Mouse (Mus musculus): ENCODE measurements around the gene Btd. TPM values are rescaled to one million over a fixed set of nuclear protein-coding genes. Genes with fewer than 3 reads are reported as not detected.

The Btd gene
- total RNA-seq, 1 experiment from 2014 or later, result 70.8 TPM

DNA sequence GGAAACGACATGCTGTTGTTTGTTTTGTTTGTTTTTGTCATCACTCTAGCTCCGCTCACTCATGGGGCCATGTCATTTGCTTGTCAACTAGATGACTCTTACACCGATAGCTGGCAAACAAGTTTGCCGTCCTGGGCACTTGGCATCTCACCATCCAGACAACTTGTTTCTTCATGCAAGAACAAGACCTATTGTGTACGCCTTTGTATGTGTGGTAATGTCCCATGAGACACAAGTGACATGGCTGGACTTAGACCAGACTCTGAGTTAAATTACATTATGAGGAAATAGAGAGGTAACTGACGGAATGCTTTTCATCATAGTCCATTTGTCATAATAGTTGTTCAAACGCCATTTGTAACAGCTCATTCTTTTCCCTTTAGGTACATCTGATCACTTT is 5.1 kb downstream of the Btd start:
- DNase-seq, result no peak

DNA sequence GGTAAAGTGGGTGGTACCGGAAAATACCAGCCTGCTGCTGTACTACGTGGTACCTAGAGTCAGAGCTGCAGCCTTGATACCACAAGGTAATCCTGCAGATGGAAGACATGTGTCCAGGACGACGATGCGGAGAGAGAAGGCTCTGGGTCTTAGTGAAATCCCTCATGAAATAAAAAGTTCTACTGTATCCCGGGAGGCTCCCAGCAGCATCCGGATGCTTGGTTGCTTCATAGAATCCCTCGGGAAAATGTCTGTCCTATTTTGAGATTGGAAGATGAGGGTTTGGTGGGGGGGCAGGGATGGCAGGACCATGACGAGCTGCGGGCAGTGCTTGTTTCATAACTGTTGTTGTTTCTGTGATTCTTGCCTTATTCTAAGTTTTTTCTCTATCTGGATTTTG is 7.2 kb downstream of the Btd start:
- DNase-seq, result no peak

DNA sequence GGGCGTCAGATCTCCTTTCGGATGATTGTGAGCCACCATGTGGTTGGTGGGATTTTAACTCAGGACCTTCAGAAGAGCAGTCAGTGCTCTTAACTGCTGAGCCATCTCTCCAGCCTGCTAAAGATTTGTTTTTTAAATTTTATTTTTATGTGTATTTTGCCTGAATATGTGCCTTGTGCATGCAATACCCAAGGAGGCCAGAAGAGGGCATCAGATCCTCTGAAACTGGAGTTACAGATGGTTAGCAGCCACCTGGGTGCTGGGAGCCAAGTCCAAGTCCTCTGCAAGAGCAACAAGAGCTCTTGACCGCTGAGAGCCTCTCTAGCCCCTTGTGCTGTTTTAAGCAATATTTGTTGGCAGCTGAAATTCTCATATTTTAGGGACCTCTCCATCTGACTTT is 9.5 kb downstream of the Btd start:
- DNase-seq, result no peak

DNA sequence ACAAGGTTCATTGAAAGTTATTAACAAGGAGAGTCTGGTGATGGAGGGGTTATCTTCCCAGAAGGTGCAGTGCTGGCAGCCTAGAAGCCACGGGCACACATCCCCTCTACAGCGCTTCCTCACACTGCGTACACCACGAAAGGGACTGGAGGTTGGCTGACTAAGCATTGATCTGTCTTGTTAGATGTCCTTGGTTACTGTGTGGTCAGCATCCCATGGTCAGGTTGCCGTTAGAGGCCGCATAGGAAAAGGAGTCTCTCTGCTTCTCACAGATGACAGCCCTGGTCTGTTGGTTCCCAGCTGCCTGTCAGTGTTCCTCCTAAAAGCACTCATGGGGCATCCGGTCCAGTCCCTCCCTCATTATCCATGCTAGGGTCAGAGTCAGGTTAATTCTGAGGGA is 10.4 kb downstream of the Btd start:
- DNase-seq, result no peak

DNA sequence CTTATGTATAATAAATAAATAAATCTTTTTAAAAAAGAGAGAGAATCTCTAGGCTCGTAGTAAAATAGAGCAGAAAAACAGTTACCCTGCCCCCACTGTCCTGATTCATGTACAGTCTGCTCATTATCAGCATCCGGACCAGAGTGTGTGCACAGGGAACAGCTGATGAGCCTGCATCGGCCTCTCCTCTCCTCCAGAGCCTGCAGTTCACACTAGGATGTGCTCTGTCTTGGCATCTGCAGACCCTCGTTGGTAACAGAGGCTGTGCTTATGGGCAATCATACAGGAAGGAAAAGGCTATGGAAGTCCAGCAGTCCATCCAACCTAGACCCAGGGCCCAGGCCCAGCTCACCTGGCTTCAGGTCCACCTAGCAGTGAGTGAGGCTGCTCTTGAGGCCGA is 11.3 kb downstream of the Btd start:
- DNase-seq, result no peak

DNA sequence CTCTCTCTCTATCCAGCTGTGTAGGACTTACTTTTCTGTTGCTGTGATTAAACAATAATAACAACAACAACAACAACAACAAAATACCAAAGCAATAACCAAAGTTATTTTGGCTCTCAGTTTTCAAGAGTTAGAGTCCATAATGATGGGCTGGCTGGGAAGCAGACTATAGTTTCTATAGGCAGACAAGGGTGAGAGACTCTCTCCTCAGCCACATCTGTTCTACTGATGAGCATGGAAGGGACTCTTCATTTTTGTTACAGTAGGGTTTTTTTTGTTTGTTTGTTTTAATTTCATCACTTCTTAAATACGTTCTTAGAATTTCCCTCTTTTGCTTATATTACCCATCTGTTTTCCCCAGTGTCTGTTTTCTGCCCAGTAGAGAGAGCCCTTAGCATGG is 11.8 kb downstream of the Btd start:
- no peak for DNase-seq

DNA sequence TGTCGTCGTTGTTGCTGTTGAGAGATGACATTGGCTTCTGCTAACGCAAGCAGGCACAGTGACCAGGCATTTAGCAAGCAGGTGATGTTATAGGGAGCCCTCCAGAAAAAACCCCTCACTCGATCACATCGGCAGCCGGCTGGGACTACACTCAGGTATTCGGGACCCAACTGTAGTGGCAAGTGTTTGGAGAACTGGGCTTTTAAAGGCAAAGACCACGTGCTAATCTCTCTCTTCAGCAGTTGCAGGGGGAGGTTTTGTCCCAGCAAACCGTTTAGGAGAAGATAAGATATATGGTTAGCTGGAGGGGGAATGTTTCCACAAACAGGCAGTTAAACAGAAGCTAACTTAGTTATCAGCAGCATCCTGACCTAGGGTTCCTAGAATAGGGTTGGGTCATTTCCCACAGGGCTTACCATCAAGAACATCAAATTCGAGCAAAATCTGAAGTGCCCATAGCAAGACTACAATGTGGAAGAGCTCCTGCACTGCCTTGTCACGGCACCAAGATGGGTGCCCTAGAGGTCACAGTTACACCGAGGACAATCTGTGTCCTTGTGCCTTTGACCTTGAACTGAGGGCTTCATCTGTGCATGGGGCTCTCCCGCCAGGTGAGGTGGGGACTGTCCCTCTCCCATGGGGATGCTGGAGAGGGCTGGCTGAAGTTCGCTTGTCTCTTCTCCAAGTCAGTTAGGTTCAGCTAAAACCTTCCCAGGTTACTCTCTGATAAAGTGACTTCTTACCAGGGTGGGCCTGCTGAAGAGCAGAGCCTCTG is 12.5 kb downstream of the Btd start:
- no peak for DNase-seq

DNA sequence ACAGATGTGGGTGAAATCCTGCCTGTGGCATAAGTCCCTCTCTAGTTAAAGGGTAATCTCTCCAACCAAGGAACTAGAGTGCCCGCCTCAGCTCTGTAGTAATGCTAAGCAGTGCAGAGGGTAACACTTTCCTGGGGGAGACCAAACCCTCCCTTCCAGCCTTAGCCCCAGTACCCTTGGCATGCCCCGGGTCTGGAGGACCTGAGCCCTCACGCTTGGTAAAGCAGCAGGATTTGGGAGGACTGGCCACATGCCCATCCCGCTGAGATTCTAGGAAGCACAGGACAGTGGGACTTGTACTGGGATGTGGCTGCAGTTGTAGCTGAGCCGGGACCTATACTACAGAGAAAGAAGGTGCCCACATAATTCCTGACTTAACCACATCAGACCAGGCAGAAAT is 14.0 kb downstream of the Btd start:
- no peak for DNase-seq

DNA sequence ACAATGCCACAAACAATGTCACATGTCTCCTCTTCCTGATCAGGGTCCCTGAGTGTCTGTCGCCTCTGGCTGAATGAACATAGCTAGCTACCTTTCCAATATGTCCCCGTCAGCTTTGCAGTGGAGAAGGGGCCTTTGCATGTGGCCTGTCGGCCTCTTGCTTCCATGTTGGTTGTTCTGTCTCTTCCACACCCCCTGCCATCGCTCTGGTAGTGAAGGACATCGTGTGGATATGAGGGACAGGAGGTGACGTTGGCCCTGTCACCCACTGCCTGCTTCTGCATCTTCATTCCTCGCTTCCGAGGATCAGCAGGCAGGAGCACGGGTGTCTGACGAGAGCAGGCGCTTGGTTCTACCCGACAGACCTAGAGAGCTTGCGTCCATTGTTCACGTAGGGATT is 14.6 kb downstream of the Btd start:
- DNase-seq, result no peak

DNA sequence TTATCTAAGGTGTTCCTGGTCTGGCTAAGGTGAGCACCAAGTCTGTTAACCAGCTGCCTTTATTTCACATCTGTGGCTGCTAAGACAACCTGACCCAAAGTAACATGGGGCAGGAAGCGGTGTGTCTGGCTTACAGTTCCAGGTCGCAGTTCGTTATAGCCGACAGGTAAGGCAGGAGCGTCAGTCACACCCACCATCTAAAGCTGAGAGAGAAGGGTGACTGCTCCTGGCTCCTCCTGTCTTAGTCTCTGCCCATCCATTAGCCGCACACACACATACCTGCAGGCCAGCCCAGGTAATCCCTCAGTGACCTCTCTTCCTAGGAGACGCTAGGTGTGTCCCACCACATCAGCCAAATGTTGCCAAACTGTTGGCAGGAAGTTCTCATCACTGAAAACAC is 15.6 kb downstream of the Btd start:
- DNase-seq, result no peak

DNA sequence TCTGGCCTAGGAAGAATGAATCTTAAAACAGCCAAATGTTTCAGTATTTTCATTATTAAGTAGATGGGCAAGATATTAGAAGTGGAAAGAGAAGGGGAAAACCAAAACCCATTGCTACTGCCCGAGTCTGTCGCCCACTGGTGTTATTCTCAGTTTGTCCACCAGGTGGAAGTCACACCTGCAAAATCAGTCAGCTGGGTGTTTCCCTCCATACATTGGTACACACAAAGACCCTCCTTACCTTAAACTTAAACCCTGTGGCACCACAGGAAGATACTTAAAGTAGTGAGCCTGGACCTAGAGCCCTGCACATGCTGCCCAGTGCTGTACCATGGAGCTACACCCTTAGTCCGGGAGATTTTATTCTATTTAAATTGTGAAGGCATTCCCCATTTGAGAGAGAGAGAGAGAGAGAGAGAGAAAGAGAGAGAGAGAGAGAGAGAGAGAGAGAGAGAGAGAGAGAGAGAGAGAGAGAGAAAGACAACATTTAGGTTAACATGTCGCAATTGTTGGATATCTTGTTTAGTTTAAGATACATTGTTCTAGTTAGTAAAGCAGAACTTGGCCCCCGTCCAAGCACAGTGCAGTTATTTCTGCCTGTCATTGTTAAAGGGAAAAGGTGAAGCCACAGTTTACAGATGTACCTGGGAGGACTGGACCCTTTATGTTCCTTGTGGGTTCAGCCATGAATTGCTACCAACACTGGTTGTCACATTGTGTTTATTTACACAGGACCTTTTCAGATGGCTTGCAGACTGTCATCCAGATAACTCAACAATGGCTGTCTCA is 16.2 kb downstream of the Btd start:
- DNase-seq, result peak; percentile 60

DNA sequence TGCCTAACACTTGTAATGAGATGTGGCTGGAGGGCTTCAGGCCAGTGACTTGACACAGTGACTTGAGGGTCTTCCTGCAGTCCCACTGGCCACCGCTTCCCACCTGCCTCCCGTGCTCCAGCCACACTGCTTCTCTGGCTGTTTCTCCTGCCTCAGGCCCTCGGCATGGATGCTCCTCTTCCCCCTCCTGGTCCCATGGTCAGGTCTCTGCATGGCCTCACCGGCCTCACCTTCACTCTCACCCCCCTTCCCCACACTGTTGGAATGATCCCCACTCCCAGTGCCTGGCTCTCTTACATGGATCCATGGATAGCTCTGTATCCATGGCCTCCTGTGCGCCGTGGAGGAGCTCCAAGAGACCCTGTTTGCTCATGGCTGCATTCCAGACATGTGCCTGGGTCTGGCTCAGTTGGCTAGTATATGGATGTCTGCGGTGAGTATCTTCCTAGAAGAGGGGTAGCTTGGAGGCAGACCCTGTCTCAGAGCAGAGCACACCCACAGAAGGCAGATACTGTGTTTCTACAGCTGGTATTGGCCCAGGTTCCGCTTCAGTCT is 17.4 kb downstream of the Btd start:
- DNase-seq, result no peak

DNA sequence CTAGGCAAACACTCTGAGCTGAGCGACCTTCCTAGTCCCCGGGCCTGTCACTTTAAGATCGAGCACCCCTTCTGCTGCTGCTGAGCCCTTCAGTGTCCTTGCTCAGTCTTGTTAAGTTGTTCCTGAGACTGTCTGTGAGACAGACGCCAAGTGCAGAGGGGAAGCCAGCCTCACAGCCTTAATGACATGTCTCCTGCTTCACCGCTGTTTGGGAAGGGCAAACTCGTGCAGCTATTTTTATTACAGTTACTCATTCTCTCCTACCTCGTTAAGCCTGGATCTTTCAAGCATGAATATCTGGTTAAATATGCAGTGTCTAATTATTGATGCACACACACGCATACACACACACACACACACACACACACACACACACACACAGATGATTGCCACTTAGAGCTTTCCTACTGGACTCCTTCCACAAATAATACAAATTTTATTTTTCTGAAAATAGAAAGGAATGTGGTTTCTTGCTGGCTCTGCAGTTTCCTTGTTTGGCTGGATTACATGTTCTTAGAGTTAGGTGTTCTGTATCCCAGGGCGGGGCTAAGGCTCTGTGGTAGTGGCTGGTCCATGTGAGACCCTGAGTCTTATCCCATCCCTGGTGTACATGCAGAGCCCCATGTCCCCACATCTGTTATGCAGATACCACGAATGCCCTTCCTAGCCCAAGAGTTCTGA is 18.8 kb downstream of the Btd start:
- DNase-seq, result peak; percentile 38

DNA sequence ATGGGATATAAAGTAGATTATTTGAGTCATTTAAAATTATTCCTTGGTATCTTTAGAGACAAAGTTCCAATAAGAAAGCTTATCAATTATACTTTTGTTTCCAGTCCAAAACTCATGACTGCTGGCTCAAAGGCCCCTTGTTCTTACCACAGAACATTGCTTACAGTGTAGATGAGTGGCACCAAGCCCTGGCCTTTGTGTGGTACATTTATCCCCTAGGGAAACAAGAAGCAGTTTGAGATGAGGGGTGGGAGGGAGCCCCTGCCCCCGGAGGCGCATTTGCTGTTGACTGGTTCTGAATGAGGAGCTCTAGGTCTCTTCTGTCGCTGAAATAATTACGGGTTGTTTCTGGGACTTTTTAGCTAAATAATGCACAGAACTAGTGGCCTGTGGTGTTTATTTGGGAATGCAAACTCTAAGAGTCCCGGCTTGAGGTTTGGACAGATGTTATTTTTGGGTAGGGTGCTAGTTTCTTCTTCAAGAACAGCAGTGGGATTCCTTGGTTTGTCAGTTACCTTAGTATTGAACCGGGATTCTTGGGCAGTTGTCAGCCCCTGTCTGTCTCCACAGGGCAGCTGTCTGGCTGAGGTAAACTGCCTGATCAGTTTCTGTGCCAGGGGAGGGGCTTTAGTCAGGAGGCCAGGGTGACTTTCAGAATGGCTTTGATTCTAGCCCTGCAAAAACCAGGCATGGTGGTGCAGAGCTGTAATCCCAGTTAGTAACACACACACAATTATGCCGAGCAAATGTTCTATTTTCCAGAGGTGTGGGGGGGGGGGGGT is 19.7 kb downstream of the Btd start:
- DNase-seq, result no peak

DNA sequence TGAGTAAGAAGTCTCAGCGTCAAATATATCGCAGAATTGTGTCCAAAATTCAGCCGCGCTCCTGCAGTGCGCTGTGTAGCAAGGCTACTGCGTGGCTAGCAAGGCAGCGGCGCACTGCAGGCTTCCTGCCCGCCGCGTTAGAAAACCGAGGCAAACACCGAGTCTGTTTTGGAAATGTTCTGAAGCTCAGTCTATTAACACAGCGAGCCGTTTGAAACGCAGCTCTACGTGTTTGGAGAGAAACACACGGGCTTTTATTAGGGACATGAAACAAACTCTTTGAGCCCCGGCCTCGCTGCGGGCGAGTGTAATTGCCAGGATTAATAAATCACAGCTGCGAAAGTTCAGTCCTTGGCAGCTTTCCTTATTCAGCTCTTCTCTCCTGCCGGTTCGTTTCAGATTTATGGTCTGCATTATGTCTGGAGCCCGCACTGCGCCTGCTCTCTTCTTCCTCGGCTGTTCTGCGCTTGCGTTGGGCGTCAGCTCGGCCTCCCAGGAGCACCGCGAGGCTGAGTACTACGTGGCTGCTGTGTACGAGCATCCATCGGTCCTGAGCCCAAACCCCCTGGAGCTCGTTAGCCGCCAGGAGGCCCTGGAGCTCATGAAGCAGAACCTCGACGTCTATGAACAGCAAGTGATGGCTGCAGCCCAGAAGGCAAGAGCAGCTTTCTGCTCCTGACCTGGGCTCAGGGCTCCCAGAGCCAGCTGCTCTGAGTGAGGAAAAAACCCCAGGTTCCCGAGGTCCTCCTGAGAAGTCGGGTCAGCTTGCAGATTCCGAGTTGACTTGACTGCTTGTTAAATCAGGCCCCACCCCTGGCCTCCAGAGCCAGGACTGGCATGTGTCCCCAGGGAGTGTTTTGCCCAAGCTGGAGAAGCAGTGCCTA is 21.1 kb downstream of the Btd start:
- DNase-seq, result peak; percentile 81

DNA sequence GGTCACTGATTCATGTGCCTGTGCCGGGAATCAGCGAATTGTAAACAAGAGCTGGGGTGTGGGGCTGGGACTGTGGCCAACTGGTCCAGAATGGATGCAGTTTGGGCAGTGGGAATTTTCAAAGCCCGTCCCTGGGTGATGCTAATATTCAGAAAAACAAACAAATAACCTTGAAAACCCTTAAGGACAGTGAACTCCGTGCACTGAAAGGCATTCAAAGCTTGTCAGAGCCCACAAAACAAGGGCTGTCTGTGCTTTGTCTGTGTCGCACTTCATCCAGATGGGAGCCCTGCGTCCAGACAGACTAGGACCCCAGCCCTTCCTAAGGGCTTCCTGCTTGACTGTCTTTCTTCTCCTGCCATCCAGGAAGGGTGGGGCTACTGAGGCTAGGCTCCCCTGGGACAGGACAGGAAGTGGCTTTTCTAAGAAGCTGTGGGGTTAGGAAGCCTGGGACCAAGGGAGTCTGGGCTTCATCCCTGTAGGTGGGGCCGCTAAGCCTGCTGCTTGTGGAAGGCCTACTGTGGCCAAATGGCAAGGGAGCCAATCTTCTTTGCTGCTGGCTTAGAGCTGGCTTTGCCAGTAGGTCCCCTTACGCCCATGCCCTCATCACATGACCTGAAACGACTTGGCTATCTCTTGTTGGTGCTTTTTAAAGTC is 21.9 kb downstream of the Btd start:
- DNase-seq, result peak; percentile 78

DNA sequence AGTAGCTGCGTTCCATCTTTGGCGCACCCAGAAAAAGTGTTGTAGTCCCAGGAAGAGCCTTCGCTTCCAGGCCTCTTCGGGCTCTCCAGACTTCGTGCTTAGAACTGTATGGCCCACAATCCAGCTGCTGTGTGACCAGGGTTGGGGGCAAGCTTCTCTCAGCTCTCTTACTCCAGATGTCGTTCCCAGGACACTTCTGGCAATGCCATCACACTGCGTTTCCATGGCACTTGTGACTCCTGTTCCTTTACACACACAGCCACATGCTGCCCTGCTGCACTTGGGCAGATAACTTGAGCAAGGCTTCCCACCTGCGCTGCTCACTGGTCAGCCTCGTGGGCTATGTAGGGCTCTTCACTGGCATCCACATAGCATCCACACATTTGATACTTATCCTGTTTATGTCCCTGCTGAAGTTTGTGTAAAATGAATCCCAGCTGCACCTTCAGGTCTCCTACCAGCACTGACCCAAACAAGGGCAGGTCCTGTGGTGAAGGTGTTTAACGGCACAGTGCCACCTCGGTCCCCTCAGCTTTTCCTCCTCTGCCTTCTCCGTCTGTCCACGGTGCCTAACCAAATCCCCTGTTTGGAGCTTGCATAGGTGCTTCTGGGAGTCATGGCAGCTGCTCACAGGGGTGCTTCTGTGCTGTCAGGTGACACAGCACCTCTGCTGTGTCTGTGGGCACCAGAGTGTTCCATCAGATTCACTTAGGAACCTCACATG is 22.7 kb downstream of the Btd start:
- no peak for DNase-seq

DNA sequence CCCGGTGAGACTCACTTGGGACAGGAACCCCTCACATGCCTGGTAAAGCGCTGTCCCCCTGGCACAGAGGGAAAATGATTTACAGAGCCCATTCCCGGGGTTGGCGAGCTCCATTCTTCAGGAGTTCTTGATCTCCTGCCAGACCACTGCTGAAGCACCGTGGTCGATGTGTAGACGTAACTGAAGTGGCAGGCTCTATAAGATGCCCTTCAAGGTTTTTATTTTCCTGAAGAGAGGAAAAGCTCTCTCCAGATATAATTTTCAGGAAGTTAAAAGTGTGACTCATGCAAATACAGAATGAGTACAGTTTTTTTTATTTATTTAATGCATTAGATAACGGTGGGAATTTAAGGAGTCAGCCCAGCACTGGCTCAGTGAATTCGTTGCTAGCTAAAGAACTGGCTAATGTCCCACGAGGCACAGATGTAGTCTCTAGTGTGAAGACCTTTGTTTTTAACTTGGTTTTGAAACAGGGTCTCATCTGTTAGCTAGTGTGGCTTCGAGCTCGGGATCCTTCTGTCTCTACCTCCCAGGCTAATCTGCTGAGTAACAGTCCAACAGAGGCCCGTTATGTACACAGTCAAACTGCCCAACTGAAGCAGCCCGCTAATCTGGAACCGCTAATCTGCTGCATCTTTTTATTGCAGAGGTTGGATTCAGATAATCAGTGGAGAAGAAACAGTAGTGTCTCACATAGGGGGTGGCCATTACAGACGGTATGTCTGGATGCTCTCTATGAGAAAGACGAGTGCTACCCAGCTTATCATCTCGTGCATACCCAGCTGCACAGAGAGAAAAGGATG is 23.5 kb downstream of the Btd start:
- no peak for DNase-seq

Data from adrenal gland, postnatal 25 days (tissue).